Mouse (Mus musculus) liver, embryonic 14 days (tissue): ENCODE data around the gene Zfp13. TPM values are rescaled to one million over a fixed set of nuclear protein-coding genes. Genes with fewer than 3 reads are reported as not detected.

Source experiments
- polyA plus RNA-seq: library from polyadenylated mRNA; depleted of rRNA; stranded (reverse); fragments of >200 nt; gene quantifications from 2 replicates; pipeline ENCODE4 v1.2.3, GENCODE M21; 2012; rRNA removed

Zfp13 gene
- 1.7 TPM in 2 replicates for polyA plus RNA-seq

GRCm38 (mm10) chr17:23598582-23599552, at the start of gene Zfp13:
TSS of gene Zfp13 (minus strand) at chr17:23599487.

DNA sequence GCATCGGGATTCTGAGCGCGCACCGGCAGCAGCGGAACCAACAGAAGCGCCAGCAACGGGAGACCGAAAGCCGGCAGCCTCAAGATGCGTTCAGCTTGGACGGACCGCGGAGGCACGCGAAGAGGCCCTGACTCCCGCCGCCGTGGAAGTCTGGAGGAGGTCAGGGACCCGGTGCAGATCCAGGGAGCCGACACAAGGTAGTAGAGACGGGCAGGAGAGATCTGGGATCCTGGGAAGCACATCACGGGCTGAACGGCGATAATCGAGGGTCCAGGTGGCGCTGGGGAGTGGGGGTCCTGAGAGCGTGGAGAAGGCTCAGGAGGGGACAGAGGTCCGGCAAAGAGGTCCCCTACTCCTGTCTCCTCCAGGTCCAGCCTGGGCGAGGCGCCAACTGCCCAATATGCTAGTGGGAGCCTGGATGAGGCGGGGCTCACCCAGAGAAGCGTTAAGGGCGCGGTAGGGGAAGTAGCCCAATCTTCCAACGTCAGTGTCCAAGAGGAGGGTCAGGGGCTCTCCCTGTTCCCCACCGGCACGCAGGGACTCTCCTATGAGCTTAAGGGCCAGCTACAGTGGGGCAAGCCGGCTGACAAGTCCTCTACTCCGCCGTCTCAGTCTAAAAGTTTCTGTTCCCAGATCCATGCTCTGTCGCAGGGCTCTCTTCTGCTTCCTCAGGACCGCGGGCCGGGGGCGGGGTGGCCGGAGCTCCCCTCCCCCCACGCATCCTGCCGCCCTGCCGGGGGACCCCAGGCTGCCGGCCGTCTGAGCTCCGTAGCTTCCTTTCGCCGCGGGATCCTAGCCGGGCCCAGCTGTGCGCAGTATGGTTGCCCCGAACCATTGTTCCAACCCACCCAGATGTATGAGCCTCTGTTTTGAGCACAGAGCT, 45.6 kb upstream of the Zfp13 start, which contains the start of gene Mmp25:
Gene Mmp25 (minus strand): TSS at position 665 of the 883 bp plus-strand sequence.

GRCm38 (mm10) chr17:23600641-23601622, 1.6 kb upstream of the Zfp13 start, which contains the start of gene Zscan10:
TSS of gene Zscan10 (plus strand) at chr17:23600856.

DNA sequence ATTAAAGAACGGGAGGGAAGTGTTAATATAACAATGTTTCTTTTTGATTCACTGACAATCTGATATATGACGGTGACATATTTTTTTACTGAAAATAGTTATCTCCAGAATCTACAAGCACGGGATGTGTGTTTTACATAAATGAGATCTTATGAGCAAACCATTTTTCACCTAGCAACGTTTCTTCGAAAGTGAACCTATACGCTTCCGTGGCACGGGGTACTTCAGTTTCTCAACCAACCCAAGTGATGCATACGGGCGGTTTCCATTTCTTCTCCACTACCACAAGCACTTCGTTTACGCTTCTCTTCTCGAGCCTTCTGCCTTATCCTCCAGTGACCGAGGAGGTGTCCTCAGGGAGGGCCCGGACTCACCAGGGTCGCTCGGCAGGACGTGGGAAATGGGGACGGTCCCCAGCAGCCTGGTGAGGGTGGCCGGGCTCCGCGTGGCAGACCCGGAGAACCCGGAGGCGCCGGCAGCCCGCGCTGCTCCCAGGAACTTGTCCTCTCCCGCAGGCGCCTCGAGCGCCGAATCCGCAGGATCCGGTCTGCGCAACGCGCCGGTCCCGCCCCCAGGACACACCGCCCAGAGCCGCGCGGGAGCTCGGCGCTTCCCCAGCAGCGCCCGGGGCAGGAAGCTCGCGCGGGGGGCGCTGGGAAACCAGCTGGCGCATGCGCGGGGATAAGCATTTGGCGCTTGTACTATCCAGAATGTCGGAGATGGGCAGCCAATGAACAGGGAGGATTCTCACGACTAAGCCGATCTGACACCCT, 35.5 kb downstream of the Zfp13 start, which contains the start of gene Zfp213:
Gene Zfp213 (minus strand): TSS at position 644 of the 773 bp plus-strand sequence.

Other genes starting within 250 kb of the Zfp13 start
- gene Vmn2r116, start 214.9 kb downstream of the Zfp13 start, polyA plus RNA-seq = not detected in 2 replicates
- gene Vmn2r117, start 119.8 kb downstream of the Zfp13 start, polyA plus RNA-seq = not detected in 2 replicates
- gene Zfp213, start 35.2 kb downstream of the Zfp13 start, polyA plus RNA-seq = 3.0 and 3.8 TPM in 2 replicates
- 0.03 TPM in 1 of 2 replicates, not detected in the other for gene Zscan10, start 1.4 kb upstream of the Zfp13 start, polyA plus RNA-seq
- gene Mmp25, start 45.8 kb upstream of the Zfp13 start, polyA plus RNA-seq = 0.10 and 0.12 TPM in 2 replicates
- 0.03 TPM in 1 of 2 replicates, not detected in the other for gene Bicdl2, start 61.0 kb upstream of the Zfp13 start, polyA plus RNA-seq
- gene Hcfc1r1, start 74.1 kb upstream of the Zfp13 start, polyA plus RNA-seq = 11.5 and 12.4 TPM in 2 replicates
- 16.5 and 18.5 TPM in 2 replicates for gene Thoc6, start 74.4 kb upstream of the Zfp13 start, polyA plus RNA-seq
- gene Tnfrsf12a, start 78.0 kb upstream of the Zfp13 start, polyA plus RNA-seq = 1.6 and 1.8 TPM in 2 replicates
- 0.38 and 0.81 TPM in 2 replicates for gene Cldn6, start 79.8 kb upstream of the Zfp13 start, polyA plus RNA-seq
- not detected in 2 replicates for gene Cldn9, start 84.5 kb upstream of the Zfp13 start, polyA plus RNA-seq
- 0.02 and 0.03 TPM in 2 replicates for gene 1520401A03Rik, start 123.3 kb upstream of the Zfp13 start, polyA plus RNA-seq
- gene Pkmyt1, start 126.8 kb upstream of the Zfp13 start, polyA plus RNA-seq = 24.8 and 29.8 TPM in 2 replicates
- 3.6 and 3.8 TPM in 2 replicates for gene Paqr4, start 141.4 kb upstream of the Zfp13 start, polyA plus RNA-seq
- gene Kremen2, start 146.3 kb upstream of the Zfp13 start, polyA plus RNA-seq = 0.07 TPM in 1 of 2 replicates, not detected in the other
- 3.9 and 4.2 TPM in 2 replicates for gene Flywch1, start 172.1 kb upstream of the Zfp13 start, polyA plus RNA-seq
- 0.78 and 0.93 TPM in 2 replicates for gene Flywch2, start 186.6 kb upstream of the Zfp13 start, polyA plus RNA-seq
- 104 and 131 TPM in 2 replicates for gene Srrm2, start 191.0 kb upstream of the Zfp13 start, polyA plus RNA-seq
- 283 and 297 TPM in 2 replicates for gene Elob, start 229.6 kb upstream of the Zfp13 start, polyA plus RNA-seq
- not detected in 2 replicates for gene Prss33, start 236.6 kb upstream of the Zfp13 start, polyA plus RNA-seq
- gene Prss32, start 244.4 kb upstream of the Zfp13 start, polyA plus RNA-seq = not detected in 2 replicates
- 0.11 and 0.14 TPM in 2 replicates for gene Prss41, start 244.7 kb upstream of the Zfp13 start, polyA plus RNA-seq